Mouse (Mus musculus): ENCODE measurements at regions not wholly inside any gene's neighbourhood (a gene's known extent, or its start where the extent isn't known, plus 50 kb on each side); places are given as distances from the start of the nearest gene placed in this dataset.
A peak's percentile ranks its signal among the peaks of the same experiment; 100 is the strongest.
"Not testable (repeated sequence)": the region's sequence is repeated elsewhere in the genome, so short reads cannot be mapped to it uniquely, and the experiment has no call there.

DNA sequence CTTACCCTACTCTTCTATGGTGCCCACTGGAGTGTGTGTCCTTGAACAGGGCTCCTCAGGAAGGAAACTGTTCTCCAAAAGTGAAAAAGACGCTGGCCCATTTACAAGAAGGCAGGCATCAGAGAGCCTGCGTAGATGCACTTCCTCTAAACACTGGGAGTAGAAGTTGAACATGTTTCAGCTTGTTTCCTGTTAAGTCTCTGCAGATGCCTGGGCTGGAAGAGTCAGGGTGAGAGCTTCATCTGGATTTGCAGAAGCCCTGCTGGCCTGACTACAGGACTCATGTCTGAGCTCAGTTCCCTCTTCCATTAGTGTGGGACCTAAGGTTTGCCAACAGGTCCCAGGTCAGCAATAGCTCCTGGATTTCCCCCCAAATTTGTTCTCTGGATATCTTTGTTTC, 54.7 kb upstream of the Nlrp1b start:
- peak in 1 of 2 experiments; percentile 0 for DNase-seq (ENCODE audit: extremely low spot score in 1 of 2, low spot score in 1 of 2)

GRCm38 (mm10) chr11:71288243-71288642, 57.7 kb upstream of the Nlrp1b start:
- not testable (repeated sequence) for DNase-seq (ENCODE audit: extremely low spot score in 1 of 2, low spot score in 1 of 2)

DNA sequence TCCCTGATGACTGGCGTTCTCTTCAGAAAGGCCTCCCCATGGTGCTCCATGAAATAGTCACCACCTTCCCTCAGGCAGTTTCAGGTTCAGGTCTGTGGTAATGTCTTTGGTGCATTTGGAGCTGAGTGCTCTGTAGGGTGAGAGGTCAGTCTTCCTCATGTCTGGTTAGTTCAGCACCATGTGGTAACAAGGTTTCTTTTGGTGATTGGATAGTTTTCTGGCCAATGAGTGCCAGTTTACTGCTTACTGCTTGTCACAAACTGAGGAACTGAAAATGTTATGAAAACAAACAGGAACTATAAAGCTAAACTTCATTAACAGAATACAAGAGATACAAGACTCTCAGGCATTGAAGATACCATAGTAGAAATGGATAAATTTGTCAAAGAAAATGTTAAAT, 59.0 kb upstream of the Nlrp1b start:
- DNase-seq (ENCODE audit: extremely low spot score in 1 of 2, low spot score in 1 of 2) = no peak

DNA sequence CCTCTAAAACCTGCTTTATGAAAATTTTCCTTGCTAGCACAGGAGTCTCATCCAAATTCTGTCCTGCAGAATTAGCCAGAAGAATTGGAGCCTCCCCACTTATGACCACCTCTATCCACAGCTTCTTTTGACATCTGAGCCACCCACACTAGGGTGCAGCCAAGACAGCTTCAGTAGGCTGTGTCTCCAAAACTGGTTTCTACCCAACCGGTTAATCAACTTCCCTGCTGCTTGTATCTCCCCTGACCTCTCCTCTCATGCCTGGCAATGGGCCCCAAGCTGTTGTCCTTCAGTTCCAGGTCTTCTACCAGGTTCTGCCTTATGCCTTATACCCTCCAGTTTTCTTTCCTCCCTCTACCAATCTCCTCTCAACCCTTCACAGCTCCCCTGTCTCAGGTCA, 68.9 kb upstream of the Nlrp1b start:
- DNase-seq (ENCODE audit: extremely low spot score in 1 of 2, low spot score in 1 of 2) = no peak

DNA sequence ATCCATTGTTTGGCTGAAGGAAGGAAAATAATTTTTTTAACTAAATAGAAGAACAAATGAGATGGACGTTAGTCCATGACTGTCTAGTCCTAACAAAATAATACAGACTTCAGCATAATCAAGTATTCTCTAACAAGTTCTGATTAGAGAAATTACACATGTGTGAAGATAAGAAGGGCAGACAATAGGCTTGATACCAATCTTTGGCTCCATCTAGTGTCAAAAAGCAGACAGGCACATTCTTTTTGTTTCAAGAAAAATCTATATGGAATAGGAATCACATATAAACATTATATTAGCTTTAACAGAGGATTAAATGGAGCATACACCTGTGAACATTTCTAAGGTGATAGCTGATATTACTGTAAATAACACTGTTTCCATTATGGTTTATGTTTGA, 92.9 kb upstream of the Nlrp1b start:
- peak in 1 of 2 experiments; percentile 38 for DNase-seq (ENCODE audit: extremely low spot score in 1 of 2, low spot score in 1 of 2)

GRCm38 (mm10) chr11:71337428-71337827, 106.9 kb upstream of the Nlrp1b start:
- DNase-seq (ENCODE audit: extremely low spot score in 1 of 2, low spot score in 1 of 2) = peak in 1 of 2 experiments; percentile 54

DNA sequence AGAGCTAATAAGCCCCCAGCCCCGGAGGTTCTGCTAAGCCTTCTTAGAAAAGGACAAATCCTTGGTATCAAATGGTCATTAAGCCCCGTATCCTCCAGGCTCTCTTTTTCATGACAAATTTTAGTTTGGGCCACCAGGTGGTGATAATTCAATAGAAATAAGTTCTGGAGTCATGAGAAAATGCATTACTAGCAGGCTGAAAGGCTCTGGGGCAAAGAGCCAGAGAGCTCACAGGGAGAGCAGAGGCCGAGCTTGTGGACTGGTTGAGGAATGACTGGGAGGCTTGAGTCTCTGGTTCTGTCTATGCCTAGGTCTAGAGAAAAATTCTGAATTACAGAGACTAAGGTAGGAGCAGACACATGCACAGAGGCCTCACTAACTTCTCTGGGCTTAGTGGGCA, 115.5 kb upstream of the Nlrp1b start:
- DNase-seq (ENCODE audit: extremely low spot score in 1 of 2, low spot score in 1 of 2) = peak; percentile 8 to 70

DNA sequence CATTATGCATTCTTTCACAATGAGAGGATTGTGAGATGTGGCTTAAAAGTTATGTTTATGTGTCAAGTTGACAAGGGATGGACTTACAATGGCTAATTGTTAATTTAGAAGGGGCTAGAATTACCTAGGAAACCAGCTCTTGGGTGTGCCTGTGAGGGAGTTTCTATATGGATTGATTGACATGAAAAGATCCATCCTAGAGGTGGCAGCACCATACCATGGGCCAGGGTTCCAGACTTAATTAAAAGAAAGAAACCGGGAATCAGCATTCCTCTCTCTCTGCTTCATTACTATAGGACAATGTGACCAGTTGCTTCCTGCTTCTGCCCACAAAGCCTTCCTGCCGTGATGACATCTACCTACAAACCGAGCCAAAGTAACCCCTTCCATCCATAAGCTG, 126.6 kb upstream of the Nlrp1b start:
- DNase-seq (ENCODE audit: extremely low spot score in 1 of 2, low spot score in 1 of 2) = peak in 1 of 2 experiments; percentile 22

- DNase-seq (ENCODE audit: extremely low spot score in 1 of 2, low spot score in 1 of 2) = no peak
Measured at GRCm38 (mm10) chr11:71360856-71361255, 130.3 kb upstream of the Nlrp1b start.

DNA sequence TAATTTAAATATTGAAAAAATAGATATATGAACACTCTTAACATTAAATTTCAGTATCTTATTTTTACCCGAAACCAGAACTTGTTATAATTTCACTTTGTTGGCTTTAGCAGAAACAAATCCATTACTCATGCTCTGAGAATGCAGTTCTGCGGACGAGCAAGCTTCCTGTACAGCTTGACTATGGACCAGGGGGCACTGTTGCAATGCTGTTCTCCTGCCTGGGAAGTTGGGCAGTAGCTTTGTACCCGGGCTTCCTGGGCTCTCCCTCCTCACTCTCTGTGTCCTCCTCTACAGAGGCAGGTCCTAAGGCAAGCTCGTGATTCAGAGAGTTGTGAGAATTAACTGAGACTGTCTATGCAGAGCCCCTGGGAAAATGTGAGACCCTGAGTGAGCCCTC, 141.3 kb upstream of the Nlrp1b start:
- DNase-seq (ENCODE audit: extremely low spot score in 1 of 2, low spot score in 1 of 2) = peak in 1 of 2 experiments; percentile 12

DNA sequence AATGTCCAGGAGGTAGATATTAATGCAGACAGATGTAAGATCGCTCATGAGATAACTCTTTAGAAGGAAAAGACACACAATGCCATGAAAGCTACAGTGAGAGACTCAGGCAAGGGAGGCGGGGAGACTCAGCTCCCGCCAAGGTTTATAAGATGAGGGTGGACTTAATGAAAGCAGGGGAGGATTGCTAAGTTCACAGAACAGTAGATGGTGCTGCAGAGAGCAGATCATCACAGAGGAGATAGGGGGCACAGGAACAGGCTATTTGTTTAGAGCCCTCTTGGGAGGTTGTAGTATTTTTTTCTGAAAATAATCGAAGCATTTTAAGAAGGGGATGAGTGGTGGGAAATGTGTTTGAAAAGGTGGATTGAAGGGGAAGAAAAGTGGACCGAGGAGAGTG, 144.6 kb upstream of the Nlrp1b start:
- DNase-seq (ENCODE audit: extremely low spot score in 1 of 2, low spot score in 1 of 2) = peak in 1 of 2 experiments; percentile 17

DNA sequence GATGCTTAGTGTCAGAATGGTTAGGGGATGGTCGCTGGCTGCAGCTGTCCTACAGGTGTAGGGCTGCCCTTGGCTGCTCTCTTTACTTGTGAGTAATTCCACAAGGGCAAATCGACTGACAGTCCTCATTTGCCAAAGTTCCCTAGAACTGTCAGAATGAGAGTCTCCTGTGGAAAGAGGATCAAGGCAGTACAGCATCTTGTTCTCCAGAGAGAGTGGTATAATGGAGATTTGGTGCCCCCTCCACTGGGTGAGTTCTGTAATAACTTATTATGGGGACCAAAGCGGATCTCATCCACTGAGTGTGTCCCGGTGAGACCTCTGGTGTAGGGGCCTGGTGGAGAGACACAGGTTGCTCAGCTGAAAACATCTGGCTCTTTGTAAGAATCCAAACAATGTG, 157.9 kb upstream of the Nlrp1b start:
- no peak for DNase-seq (ENCODE audit: extremely low spot score in 1 of 2, low spot score in 1 of 2)

DNA sequence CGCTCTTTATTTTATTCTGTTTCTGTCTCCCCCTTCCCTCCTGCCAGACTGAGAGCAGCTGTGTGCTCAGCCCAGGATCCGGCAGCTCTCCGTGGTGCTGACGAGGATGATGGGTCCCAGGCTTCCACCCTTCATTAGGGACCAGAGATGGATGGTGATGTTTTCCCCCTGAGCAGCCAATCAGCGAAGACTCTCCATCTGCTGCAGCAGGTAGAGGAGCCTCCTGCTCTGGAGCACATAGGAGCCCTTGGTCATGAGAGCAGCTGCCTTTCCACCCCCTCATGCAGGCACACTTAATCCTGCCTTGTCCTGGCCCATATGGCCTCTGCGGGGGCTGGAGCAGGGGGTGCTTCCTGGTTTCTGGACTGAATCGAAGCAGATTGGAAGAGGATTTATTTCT, 159.1 kb upstream of the Nlrp1b start:
- DNase-seq (ENCODE audit: extremely low spot score in 1 of 2, low spot score in 1 of 2) = no peak

DNA sequence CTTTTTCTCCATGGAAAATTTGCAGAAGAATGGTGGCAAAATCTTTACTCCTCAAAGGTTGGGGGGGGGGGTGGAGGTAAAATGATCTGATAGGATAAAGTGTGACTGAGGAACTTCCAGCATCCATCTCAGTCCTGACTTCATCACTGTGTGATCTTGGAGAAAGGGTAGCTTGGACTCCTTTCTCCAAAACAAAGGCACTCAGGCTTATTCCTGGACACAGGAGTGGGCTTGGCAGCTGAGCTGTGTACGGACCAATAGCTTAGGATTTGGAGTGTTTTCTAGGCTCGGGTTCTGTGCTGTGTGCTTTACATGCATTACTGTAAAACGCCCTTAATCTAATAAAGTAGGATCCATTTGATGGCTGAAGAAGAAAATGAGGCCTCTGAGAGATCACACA, 159.6 kb upstream of the Nlrp1b start:
- no peak for DNase-seq (ENCODE audit: extremely low spot score in 1 of 2, low spot score in 1 of 2)

DNA sequence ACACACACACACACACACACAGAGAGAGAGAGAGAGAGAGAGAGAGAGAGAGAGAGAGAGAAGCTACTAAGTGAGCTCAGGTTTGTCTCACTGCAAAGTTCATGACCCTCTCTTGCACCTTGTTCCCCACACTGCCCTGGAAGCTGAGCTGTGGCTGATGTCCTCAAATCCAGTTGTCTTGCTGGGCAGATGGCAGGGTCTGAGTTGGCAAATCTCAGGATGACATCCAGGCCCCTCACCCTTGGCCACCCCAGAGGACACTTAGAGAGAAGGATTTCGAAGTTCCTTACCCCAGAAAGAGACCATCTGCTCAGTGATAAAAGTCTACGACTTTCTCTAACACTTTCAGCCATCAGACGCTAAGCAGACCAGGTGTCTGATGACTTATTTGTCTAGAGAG, 160.1 kb upstream of the Nlrp1b start:
- DNase-seq (ENCODE audit: extremely low spot score in 1 of 2, low spot score in 1 of 2) = no peak

GRCm38 (mm10) chr11:71393406-71393805, 162.9 kb upstream of the Nlrp1b start:
- no peak for DNase-seq (ENCODE audit: extremely low spot score in 1 of 2, low spot score in 1 of 2)

- DNase-seq (ENCODE audit: extremely low spot score in 1 of 2, low spot score in 1 of 2) = no peak
Measured at GRCm38 (mm10) chr11:71395023-71395422, 164.5 kb upstream of the Nlrp1b start.

- DNase-seq (ENCODE audit: extremely low spot score in 1 of 2, low spot score in 1 of 2) = no peak
Measured at GRCm38 (mm10) chr11:71395631-71396030, 165.1 kb upstream of the Nlrp1b start.

DNA sequence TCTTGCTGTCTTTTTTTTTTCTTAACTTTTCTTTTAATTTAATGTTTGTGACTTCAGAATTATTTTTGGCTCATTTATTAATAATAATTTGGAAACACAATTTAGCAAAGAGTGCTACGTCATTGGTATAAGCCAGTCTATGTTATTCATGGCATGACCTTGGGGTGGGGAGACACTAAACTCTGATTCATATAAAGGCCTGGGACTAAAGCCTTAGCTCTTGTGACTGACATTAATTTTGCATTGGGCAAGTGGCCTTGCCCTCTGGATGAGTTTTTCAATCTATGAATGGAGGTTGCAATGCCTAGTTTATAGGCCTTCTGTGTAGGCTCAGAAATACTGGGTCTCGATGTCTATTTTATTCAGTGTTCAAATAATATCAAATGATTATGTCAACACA, 169.8 kb upstream of the Nlrp1b start:
- no peak for DNase-seq (ENCODE audit: extremely low spot score in 1 of 2, low spot score in 1 of 2)

DNA sequence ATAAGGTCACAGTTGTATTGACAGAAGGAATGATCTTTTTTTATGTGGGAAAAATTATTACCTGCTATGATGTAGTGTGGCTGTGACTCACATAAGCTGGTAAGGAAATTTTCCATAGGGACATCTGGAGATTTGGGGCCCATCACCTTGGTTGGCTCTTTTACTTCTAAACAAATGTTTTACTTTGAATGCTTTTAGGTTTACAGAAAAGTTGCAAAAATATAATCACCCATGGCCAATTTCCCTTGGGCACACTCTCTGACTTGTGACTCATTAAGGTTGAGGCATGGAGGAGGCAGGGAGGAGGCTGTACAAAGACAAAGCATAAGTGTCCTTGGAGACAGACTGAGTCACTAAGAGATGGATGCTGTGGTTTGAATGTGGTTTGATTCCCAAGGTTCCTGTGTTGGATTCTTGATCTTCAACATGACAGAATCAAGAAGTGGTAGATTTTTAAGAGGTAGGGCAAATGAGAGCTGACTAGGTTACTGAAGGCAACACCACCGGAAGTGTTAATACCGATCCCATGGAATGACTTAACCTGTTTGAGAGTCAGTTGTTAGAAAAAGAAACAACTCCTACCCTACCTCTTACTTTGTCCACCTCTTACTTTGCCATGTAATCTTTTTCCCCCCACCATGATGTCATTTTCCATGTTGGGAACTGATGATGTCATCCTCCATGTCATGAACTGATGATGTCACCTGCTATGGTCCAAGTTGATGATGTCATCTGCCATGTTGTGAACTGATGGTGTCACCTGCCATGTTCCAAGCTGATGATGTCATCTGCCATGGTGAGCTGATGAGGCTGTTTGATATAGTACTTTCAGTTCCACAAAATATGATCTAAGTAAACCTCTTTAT, 171.1 kb upstream of the Nlrp1b start:
- DNase-seq (ENCODE audit: extremely low spot score in 1 of 2, low spot score in 1 of 2) = no peak

GRCm38 (mm10) chr11:71404361-71404760, 173.8 kb upstream of the Nlrp1b start:
- no peak for DNase-seq (ENCODE audit: extremely low spot score in 1 of 2, low spot score in 1 of 2)

GRCm38 (mm10) chr11:71407043-71407442, 176.5 kb upstream of the Nlrp1b start:
- DNase-seq (ENCODE audit: extremely low spot score in 1 of 2, low spot score in 1 of 2) = no peak
